Mouse (Mus musculus) duodenum, adult 2 months (tissue): ENCODE results near the gene Mrpl23. TPM values are rescaled to one million over a fixed set of nuclear protein-coding genes. Genes with fewer than 3 reads are reported as not detected.

ENCODE experiments used
- polyA plus RNA-seq: library from polyadenylated mRNA; depleted of rRNA; stranded (reverse); fragments of >200 nt; gene quantifications from 2 replicates; pipeline ENCODE4 v1.2.3, GENCODE M21; 2012; ENCODE audit warnings: low replicate concordance; rRNA removed

Mrpl23 gene
- 2.5 and 3.5 TPM in 2 replicates for polyA plus RNA-seq

GRCm38 (mm10) chr7:142532671-142533058 lies at the start of gene Mrpl23:
Mrpl23 (plus strand) TSS chr7:142532686.

DNA sequence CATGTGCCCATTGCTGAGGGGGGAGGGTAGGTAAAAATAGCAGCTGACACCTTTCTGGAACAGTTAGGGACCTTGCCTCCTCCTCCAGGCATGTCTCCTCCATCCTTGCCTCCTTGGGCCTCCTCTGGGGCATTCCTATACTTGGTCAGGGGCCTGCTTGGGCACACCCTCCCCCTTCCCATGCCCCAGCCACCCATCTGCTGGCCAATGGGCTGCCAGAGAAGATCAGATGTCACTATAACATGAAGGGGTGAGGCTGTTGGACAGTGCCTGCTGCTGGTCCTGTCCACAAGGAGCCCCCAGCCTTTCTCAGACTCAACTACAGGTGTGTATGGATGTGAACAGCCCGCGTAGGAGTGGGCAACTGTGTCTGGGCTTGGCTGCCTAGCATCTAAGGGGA lies 33.9 kb upstream of the Mrpl23 start, which contains the start of gene Tnnt3:
TSS of gene Tnnt3 (plus strand) at position 262 of the 400 bp plus-strand sequence.

Other genes starting within 250 kb of the Mrpl23 start
- not detected in 2 replicates for gene Krtap5-1, start 235.6 kb upstream of the Mrpl23 start, polyA plus RNA-seq
- gene Krtap5-4, start 229.1 kb upstream of the Mrpl23 start, polyA plus RNA-seq: not detected in 2 replicates
- gene Ifitm10, start 158.9 kb upstream of the Mrpl23 start, polyA plus RNA-seq: 2.2 and 4.4 TPM in 2 replicates
- gene Gm49369, start 150.0 kb upstream of the Mrpl23 start, polyA plus RNA-seq: not detected in 2 replicates
- 219 and 317 TPM in 2 replicates for gene Ctsd, start 144.6 kb upstream of the Mrpl23 start, polyA plus RNA-seq
- gene Syt8, start 97.8 kb upstream of the Mrpl23 start, polyA plus RNA-seq: 1.8 and 119 TPM in 2 replicates
- gene Tnni2, start 90.9 kb upstream of the Mrpl23 start, polyA plus RNA-seq: 0.20 and 1.7 TPM in 2 replicates
- 33.4 and 47.1 TPM in 2 replicates for gene Lsp1, start 71.9 kb upstream of the Mrpl23 start, polyA plus RNA-seq
- gene Tnnt3, start 33.9 kb upstream of the Mrpl23 start, polyA plus RNA-seq: not detected in 2 replicates
- 11.0 and 22.4 TPM in 2 replicates for gene Igf2, start 134.1 kb downstream of the Mrpl23 start, polyA plus RNA-seq
- 0.04 TPM in 2 replicates for gene Gm49394, start 137.3 kb downstream of the Mrpl23 start, polyA plus RNA-seq
- gene Ins2, start 210.7 kb downstream of the Mrpl23 start, polyA plus RNA-seq: 1.2 and 543 TPM in 2 replicates